In genomic region chr17:85617566-85618358, GRCm38 (mm10) we compare ENCODE assay signal across 11 mouse cellular contexts. TPM values are rescaled to one million over a fixed set of nuclear protein-coding genes. Genes with fewer than 3 reads are reported as not detected.
A peak's percentile ranks its signal among the peaks of the same experiment; 100 is the strongest.
DNase-seq lines count a peak whose midpoint lies in the region; ATAC-seq lines count a peak whose summit lies in the region.
"Had no signal": no experiment of that assay in that cellular context is flagged by ENCODE, and none has a peak within 500 bp of the region (broad histone marks: within the 10 kb centered on the region; RNA-seq: fewer than 3 reads in every experiment).

No protein-coding gene starts in this region.

- H3K4me3 ChIP-seq in heart, embryonic 10.5 days = peak overlapping the region; percentile 46
- peak overlapping the region; percentile 37 for H3K4me3 ChIP-seq in forebrain, embryonic 14.5 days (ENCODE audit: low read depth, low read length)
- peak overlapping the region; percentile 29 for H3K4me3 ChIP-seq in midbrain, embryonic 11.5 days (ENCODE audit: low read depth, low read length)

- H3K4me1 ChIP-seq in heart, embryonic 10.5 days = peaks cover 47% of the 10 kb centered on the region
- no peaks in the 10 kb centered on the region; the same call in 1 of the 2 replicates for H3K4me1 ChIP-seq in forebrain, embryonic 14.5 days (ENCODE audit: control insufficient read depth, insufficient read depth, low read length)
- H3K4me1 ChIP-seq in midbrain, embryonic 11.5 days (ENCODE audit: control insufficient read depth, insufficient read depth, low read length) = peaks cover 31% of the 10 kb centered on the region

- ATAC-seq in forebrain, embryonic 14.5 days = no peak
- peak; percentile 42 for ATAC-seq in midbrain, embryonic 11.5 days (ENCODE audit: low FRiP score)
- no peak for ATAC-seq in erythroid progenitor cell, adult 5-6 weeks (replicated peaks; ENCODE audit: low FRiP score, poor library complexity, severe bottlenecking)

- no peaks in the 10 kb centered on the region for H3K36me3 ChIP-seq in heart, embryonic 10.5 days
- no peaks in the 10 kb centered on the region for H3K36me3 ChIP-seq in forebrain, embryonic 14.5 days (ENCODE audit: control insufficient read depth, insufficient read depth, low read length)
- H3K36me3 ChIP-seq in midbrain, embryonic 11.5 days (ENCODE audit: control insufficient read depth, insufficient read depth, low read length) = no peaks in the 10 kb centered on the region

- peak overlapping the region; percentile 68 for H3K9ac ChIP-seq in forebrain, embryonic 14.5 days (ENCODE audit: low read length)
- H3K9ac ChIP-seq in midbrain, embryonic 11.5 days (ENCODE audit: low read length) = peak overlapping the region; percentile 46; the same call in 1 of the 2 replicates
- H3K9ac ChIP-seq: liver, embryonic 14.5 days had no signal

- DNase-seq in heart, embryonic 10.5 days (ENCODE audit: low spot score) = no peak
- no peak for DNase-seq in heart, postnatal 14 days
- DNase-seq in ES-CJ7 (ENCODE audit: low read depth, low spot score) = peak; percentile 84
- DNase-seq in forebrain, embryonic 14.5 days (ENCODE audit: low spot score) = no peak
- peak; percentile 96 for DNase-seq in midbrain, embryonic 11.5 days (ENCODE audit: low spot score, missing footprints)
- DNase-seq in urinary bladder, postnatal 36 days (ENCODE audit: low spot score in 2 of 2) = no peak
- no peak for DNase-seq in frontal cortex, postnatal 36 days (ENCODE audit: low spot score in 2 of 2)
- DNase-seq: gastrocnemius, postnatal 10 days; right cerebral cortex, adult 18-20 months had no signal

- H3K4me2 ChIP-seq in forebrain, embryonic 14.5 days (ENCODE audit: low read length) = peak overlapping the region; percentile 55
- H3K4me2 ChIP-seq in midbrain, embryonic 11.5 days = peak overlapping the region; percentile 43

- WGBS in heart, embryonic 10.5 days = under 1% methylated on average over 36 of the region's 36 CpGs
- whole genome bisulfite sequencing in forebrain, embryonic 14.5 days = under 1% methylated on average over 36 of the region's 36 CpGs
- WGBS in midbrain, embryonic 11.5 days = 0% methylated on average over 31 of the region's 36 CpGs

- no peaks in the 10 kb centered on the region for H3K9me3 ChIP-seq in heart, embryonic 10.5 days
- no peaks in the 10 kb centered on the region for H3K9me3 ChIP-seq in forebrain, embryonic 14.5 days (replicated peaks; ENCODE audit: control insufficient read depth, low read length)
- H3K9me3 ChIP-seq in midbrain, embryonic 11.5 days (ENCODE audit: control insufficient read depth, low read length) = no peaks in the 10 kb centered on the region

- H3K27me3 ChIP-seq in heart, embryonic 10.5 days (ENCODE audit: insufficient read depth, poor library complexity, severe bottlenecking) = peaks cover 100% of the 10 kb centered on the region
- peaks cover 81% of the 10 kb centered on the region for H3K27me3 ChIP-seq in forebrain, embryonic 14.5 days (replicated peaks; ENCODE audit: control insufficient read depth, insufficient read depth, low read length)
- peaks cover 99% of the 10 kb centered on the region for H3K27me3 ChIP-seq in midbrain, embryonic 11.5 days (ENCODE audit: control insufficient read depth, insufficient read depth, low read length)

- no peak overlapping the region for H3K27ac ChIP-seq in heart, embryonic 10.5 days
- H3K27ac ChIP-seq in forebrain, embryonic 14.5 days (ENCODE audit: low read depth, low read length) = peak overlapping the region; percentile 86
- H3K27ac ChIP-seq in midbrain, embryonic 11.5 days (ENCODE audit: low read depth, low read length) = peak overlapping the region; percentile 36
- H3K27ac ChIP-seq: liver, embryonic 14.5 days had no signal

- intact Hi-C loops in heart, postnatal 14 days (cut with DNase I) = loop anchor here (5.0 kb wide), 1 partner anchor 130 kb away; no protein-coding TSS in a partner anchor

RNA-seq across cellular contexts. Expression of gene Six3, which starts 4.4 kb away (rescaled TPM):
- 0.06 TPM in 1 of 2 replicates, not detected in the other for polyA plus RNA-seq in heart, embryonic 10.5 days (2016; fragmentation: Nextera tagmentation; extraction: Ambion mirVana)
- not detected for total RNA-seq in heart, postnatal 14 days (2021)
- polyA plus RNA-seq in forebrain, embryonic 14.5 days (2014; fragmentation: Nextera tagmentation; extraction: Ambion mirVana) = 11.3 and 15.0 TPM in 2 replicates
- 6.7 and 10.7 TPM in 2 replicates for polyA plus RNA-seq in midbrain, embryonic 11.5 days (2014; fragmentation: Nextera tagmentation; extraction: Ambion mirVana)
- total RNA-seq in erythroid progenitor cell, adult 5-6 weeks (2015; ENCODE audit: low replicate concordance) = not detected in 2 replicates
- total RNA-seq in erythroid progenitor cell, adult 5-6 weeks (2017; ENCODE audit: low replicate concordance) = not detected in 2 replicates
- total RNA-seq: gastrocnemius, postnatal 10 days had no signal

Comparison
In these comparisons a context has a peak if more than half of its experiments do, and no peak if none do; other contexts are left out.
1. DNase-seq: peak in ES-CJ7 (single experiment) and midbrain, embryonic 11.5 days (single experiment); none in heart, embryonic 10.5 days (single experiment), heart, postnatal 14 days (0 of 2), forebrain, embryonic 14.5 days (single experiment), urinary bladder, postnatal 36 days (0 of 2) and frontal cortex, postnatal 36 days (0 of 2).
2. Peak in every context shown above with its lines, with median percentiles within 50 percentile points of each other: H3K4me3 ChIP-seq.